Mouse (Mus musculus) liver, adult 2 months (tissue): ENCODE measurements around the gene Abraxas2. TPM values are rescaled to one million over a fixed set of nuclear protein-coding genes. Genes with fewer than 3 reads are reported as not detected.

Source experiments
- DNase-seq: peaks from one replicate; pipeline ENCODE4 v3.0.0-alpha.2; 2011; ENCODE audit warnings: low read depth, low spot score; ENCODE audit errors: extremely low read depth
- H3K27ac ChIP-seq: fragments of 200-500 bp; replicated peaks from 2 replicates; pipeline ENCODE4 v1.5.1; 2012; ENCODE audit warnings: low read depth, mild to moderate bottlenecking, control low read depth, inconsistent platforms, low read length; ENCODE audit not compliant: insufficient read depth
- H3K27me3 ChIP-seq: fragments of 200-500 bp; 2 replicates; pipeline ENCODE4 v1.6.1; 2012; ENCODE audit warnings: mild to moderate bottlenecking, moderate library complexity, low read length, inconsistent platforms; ENCODE audit not compliant: control insufficient read depth, insufficient read depth
- H3K36me3 ChIP-seq: fragments of 200-500 bp; 2 replicates; pipeline ENCODE4 v1.6.1; 2012; ENCODE audit warnings: low read length, inconsistent platforms; ENCODE audit not compliant: control insufficient read depth, insufficient read depth
- H3K4me1 ChIP-seq: fragments of 200-500 bp; 2 replicates; pipeline ENCODE4 v1.6.1; 2011; ENCODE audit warnings: low read length; ENCODE audit not compliant: control insufficient read depth, insufficient read depth
- H3K4me3 ChIP-seq: fragments of 200-500 bp; 2 replicates; pipeline ENCODE4 v1.5.1; 2011; ENCODE audit warnings: low read depth, mild to moderate bottlenecking, control low read depth, low read length, moderate library complexity; ENCODE audit not compliant: insufficient read depth
- H3K79me2 ChIP-seq: fragments of 200-500 bp; 2 replicates; pipeline ENCODE4 v1.6.1; 2012; ENCODE audit warnings: inconsistent platforms, mild to moderate bottlenecking, low read length, moderate library complexity; ENCODE audit not compliant: control insufficient read depth, insufficient read depth
- H3K9ac ChIP-seq: fragments of 200-500 bp; 2 replicates; pipeline ENCODE4 v1.6.1; 2012; ENCODE audit warnings: low read depth, mild to moderate bottlenecking, control low read depth, inconsistent platforms, low read length
- CTCF ChIP-seq: fragments of 200-500 bp; IDR thresholded peaks from 2 replicates; pipeline ENCODE4 v1.5.1; 2011; ENCODE audit warnings: low read depth, low read length, control low read depth
- POLR2A ChIP-seq: fragments of 200-500 bp; IDR thresholded peaks from 2 replicates; pipeline ENCODE4 v1.6.1; 2011; ENCODE audit warnings: low read length, control low read depth; ENCODE audit not compliant: insufficient read depth; ENCODE audit errors: extremely low read depth
- WGBS: fragments of 180-500 bp; shearing (Covaris S2); methylation state at CpG from one replicate; pipeline ENCODE4 v1.1.7; 2018; 5-methylcytosine and 5-hydroxymethylcytosine counted together
- polyA plus RNA-seq: library from polyadenylated mRNA; depleted of rRNA; stranded (reverse); fragments of >200 nt; gene quantifications from 2 replicates; pipeline ENCODE4 v1.2.3, GENCODE M21; 2012
- total RNA-seq: library from RNA; depleted of rRNA; stranded (reverse); fragments of >200 nt; gene quantifications from 2 replicates; pipeline ENCODE4 v1.2.3, GENCODE M21; 2014

Gene Abraxas2
- total and polyA plus RNA-seq, 2 experiments = 7.9 to 23.7 TPM

GRCm38 (mm10) chr7:132817056-132817455 lies 42.0 kb upstream of the Abraxas2 start:
- no peaks in the 10 kb centered on the region for H3K79me2 ChIP-seq
- H3K4me1 ChIP-seq = peaks cover 3% of the 10 kb centered on the region; the same call in 1 of the 2 replicates
- DNase-seq = no peak
- H3K36me3 ChIP-seq = no peaks in the 10 kb centered on the region
- 98% methylated on average over 6 of the region's 6 CpGs for WGBS
- TF ChIP-seq POLR2A (no peak), CTCF (no peak)
- H3K27me3 ChIP-seq = no peaks in the 10 kb centered on the region
- H3K27ac ChIP-seq = no peak overlapping the region
- no peak overlapping the region for H3K4me3 ChIP-seq
- H3K9ac ChIP-seq = no peak overlapping the region

DNA sequence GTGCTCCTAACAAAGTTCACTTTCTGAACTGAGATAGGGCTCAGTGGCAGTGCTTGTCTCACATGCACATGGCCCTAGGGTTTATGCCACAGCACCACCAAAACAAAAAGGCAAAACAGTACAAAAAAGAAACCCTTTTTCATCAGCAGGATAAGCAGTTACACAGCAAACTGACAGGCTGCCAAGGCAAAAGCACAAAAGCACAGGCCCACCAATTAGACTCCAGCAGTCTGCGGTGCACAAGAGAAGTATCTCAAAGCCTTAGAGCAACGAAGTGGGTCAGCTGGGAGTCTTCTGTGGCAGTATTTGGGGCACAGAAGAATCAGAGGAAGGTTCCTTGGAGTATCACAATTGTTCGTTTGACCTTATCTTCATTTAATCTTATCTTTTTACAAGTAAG lies 38.3 kb upstream of the Abraxas2 start:
- H3K79me2 ChIP-seq = no peaks in the 10 kb centered on the region
- WGBS = 83% methylated on average over 3 of the region's 3 CpGs
- H3K4me3 ChIP-seq = no peak overlapping the region
- no peaks in the 10 kb centered on the region for H3K27me3 ChIP-seq
- no peak overlapping the region for H3K9ac ChIP-seq
- no peaks in the 10 kb centered on the region for H3K4me1 ChIP-seq
- DNase-seq = no peak
- no peak overlapping the region for H3K27ac ChIP-seq
- TF ChIP-seq CTCF (no peak), POLR2A (no peak)
- H3K36me3 ChIP-seq = peaks cover 4% of the 10 kb centered on the region

- Histone ChIP-seq H3K27ac (no peak overlapping the region), H3K36me3 (peaks cover 6% of the 10 kb centered on the region), H3K4me3 (no peak overlapping the region), H3K27me3 (no peaks in the 10 kb centered on the region), H3K4me1 (no peaks in the 10 kb centered on the region), H3K79me2 (no peaks in the 10 kb centered on the region), H3K9ac (no peak overlapping the region)
- no peak for TF ChIP-seq CTCF
- TF ChIP-seq POLR2A = no peak
- DNase-seq = no peak
These were observed 35.2 kb upstream of the Abraxas2 start for GRCm38 (mm10) chr7:132823832-132824231.

DNA sequence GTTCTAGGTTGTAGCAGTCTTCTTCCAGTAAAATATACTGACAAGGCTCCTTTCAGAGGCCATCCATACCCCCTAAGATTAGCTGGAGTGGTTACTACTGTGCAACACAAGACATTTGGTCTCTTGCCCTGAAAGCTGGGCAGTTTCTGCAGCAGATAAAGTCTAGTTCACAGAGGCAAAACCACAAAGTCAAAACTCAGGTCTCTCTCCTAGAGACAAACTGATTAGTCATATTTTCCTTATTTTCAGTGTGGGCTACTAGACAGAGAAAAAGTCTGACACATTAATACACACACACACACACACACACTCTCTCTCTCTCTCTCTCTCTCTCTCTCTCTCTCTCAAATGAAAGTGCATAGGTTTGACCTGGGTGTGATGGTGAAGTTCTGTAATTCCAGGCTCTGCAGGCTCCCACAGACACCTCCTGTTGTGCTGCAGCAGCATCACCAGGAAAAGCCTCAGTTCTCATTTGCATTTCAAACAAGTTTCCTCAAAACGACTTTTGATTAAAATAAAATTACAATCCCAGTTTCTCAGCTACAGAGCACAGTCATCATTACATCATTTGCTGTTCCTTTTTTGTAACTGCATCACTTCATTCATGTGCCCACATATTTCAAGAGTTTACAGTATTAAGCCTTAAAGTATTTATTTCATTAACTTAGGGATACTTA lies 34.5 kb upstream of the Abraxas2 start:
- Histone ChIP-seq H3K4me3 (no peak overlapping the region), H3K9ac (no peak overlapping the region), H3K36me3 (peaks cover 6% of the 10 kb centered on the region), H3K27me3 (no peaks in the 10 kb centered on the region), H3K4me1 (no peaks in the 10 kb centered on the region), H3K27ac (no peak overlapping the region), H3K79me2 (no peaks in the 10 kb centered on the region)
- DNase-seq = no peak
- 41% methylated on average over 1 of the region's 1 CpGs for WGBS
- TF ChIP-seq CTCF = no peak
- TF ChIP-seq POLR2A = no peak

DNA sequence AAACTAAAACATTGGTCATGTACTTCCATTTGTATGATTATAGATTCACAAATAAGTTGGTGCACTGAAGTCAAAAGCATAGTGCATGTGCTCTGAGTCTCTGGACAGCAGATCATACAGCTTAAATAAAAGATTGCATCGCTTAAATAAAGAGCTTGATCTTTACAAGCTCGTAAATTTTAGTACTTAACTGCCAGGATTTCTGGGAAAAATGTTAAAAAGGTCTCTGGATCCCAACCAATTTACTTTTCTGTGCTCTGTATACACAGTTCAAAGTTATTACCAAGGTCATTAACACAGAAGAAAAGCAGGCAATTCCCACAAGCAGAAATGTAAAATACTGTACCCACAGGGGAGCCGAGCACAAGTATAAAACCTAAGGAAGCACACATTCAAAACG lies 28.1 kb upstream of the Abraxas2 start:
- H3K79me2 ChIP-seq = no peaks in the 10 kb centered on the region
- H3K4me3 ChIP-seq = no peak overlapping the region
- WGBS = 60% methylated on average over 4 of the region's 4 CpGs
- no peaks in the 10 kb centered on the region for H3K4me1 ChIP-seq
- TF ChIP-seq POLR2A = no peak
- TF ChIP-seq CTCF = no peak
- H3K27me3 ChIP-seq = no peaks in the 10 kb centered on the region
- H3K27ac ChIP-seq = no peak overlapping the region
- no peak for DNase-seq
- H3K36me3 ChIP-seq = peaks cover 7% of the 10 kb centered on the region
- H3K9ac ChIP-seq = no peak overlapping the region

GRCm38 (mm10) chr7:132841287-132841686 lies 17.7 kb upstream of the Abraxas2 start:
- Histone ChIP-seq H3K9ac (no peak overlapping the region), H3K4me3 (no peak overlapping the region)
- WGBS = 82% methylated on average over 5 of the region's 5 CpGs

More at GRCm38 (mm10) chr7:132841287-132841686, 17.7 kb upstream of the Abraxas2 start:
- Histone ChIP-seq H3K36me3 (0 out of 2 replicates have a peak, but pooled peaks cover 2% of the 10 kb centered on the region), H3K27me3 (no peaks in the 10 kb centered on the region), H3K79me2 (no peaks in the 10 kb centered on the region), H3K27ac (no peak overlapping the region), H3K4me1 (no peaks in the 10 kb centered on the region)
- no peak for DNase-seq
- TF ChIP-seq CTCF (no peak), POLR2A (no peak)
